ENCODE assay signal across 8 mouse cellular contexts in genomic region chr3:116966225-116966624, GRCm38 (mm10). TPM values are rescaled to one million over a fixed set of nuclear protein-coding genes. Genes with fewer than 3 reads are reported as not detected.
DNase-seq lines count a peak whose midpoint lies in the region; ATAC-seq and TF ChIP-seq lines count a peak whose summit lies in the region.

No protein-coding gene starts in this region.

- TF ChIP-seq CTCF in lung, embryonic 14.5 days (IDR thresholded peaks at IDR 0.05; ENCODE audit: low read depth) = peak; percentile 61
- peak; percentile 21; the same call in 1 of the 2 replicates for TF ChIP-seq CTCF in small intestine, adult 2 months (IDR thresholded peaks at IDR 0.05; ENCODE audit: extremely low read depth, insufficient read length, insufficient replicate concordance, low read depth, low read length)

- 31% methylated on average over 4 of the region's 4 CpGs for WGBS in liver, embryonic 11.5 days
- WGBS in heart, embryonic 13.5 days = 18% methylated on average over 4 of the region's 4 CpGs
- 34% methylated on average over 4 of the region's 4 CpGs for WGBS in kidney, embryonic 15.5 days
- 26% methylated on average over 4 of the region's 4 CpGs for WGBS in lung, embryonic 14.5 days
- WGBS in small intestine, adult 2 months = 14% methylated on average over 4 of the region's 4 CpGs

- TF ChIP-seq POLR2A in small intestine, adult 2 months (IDR thresholded peaks at IDR 0.05; ENCODE audit: low read depth, low read length) = no peak

- H3K4me2 ChIP-seq in liver, embryonic 11.5 days = no peak overlapping the region
- H3K4me2 ChIP-seq in heart, embryonic 13.5 days = peak overlapping the region; percentile 76
- H3K4me2 ChIP-seq in kidney, embryonic 15.5 days = no peak overlapping the region
- H3K4me2 ChIP-seq in lung, embryonic 14.5 days = no peak overlapping the region

- ATAC-seq in liver, embryonic 11.5 days (replicated peaks; ENCODE audit: low FRiP score) = peak; percentile 56; the same call in 1 of the 2 replicates
- 0 out of 2 replicates have a peak, but pooled peaks have one; percentile 51 for ATAC-seq in heart, embryonic 13.5 days (ENCODE audit: extremely low read depth, insufficient number of reproducible peaks, low FRiP score, low TSS enrichment)
- ATAC-seq in kidney, embryonic 15.5 days (replicated peaks; ENCODE audit: low FRiP score) = peak; percentile 90
- ATAC-seq in lung, embryonic 14.5 days (ENCODE audit: insufficient read depth) = peak; percentile 81; the same call in 1 of the 2 replicates
- ATAC-seq in cerebellum, adult (ENCODE audit: insufficient number of reproducible peaks, low FRiP score, low TSS enrichment) = no peak

- H3K27ac ChIP-seq in liver, embryonic 11.5 days (ENCODE audit: low read depth, low read length) = no peak overlapping the region
- peak overlapping the region; percentile 74 for H3K27ac ChIP-seq in heart, embryonic 13.5 days (replicated peaks)
- H3K27ac ChIP-seq in kidney, embryonic 15.5 days = no peak overlapping the region
- H3K27ac ChIP-seq in lung, embryonic 14.5 days (ENCODE audit: low read depth) = no peak overlapping the region
- H3K27ac ChIP-seq in small intestine, adult 2 months (ENCODE audit: insufficient read depth, low read depth, low read length) = no peak overlapping the region

- no peaks in the 10 kb centered on the region for H3K9me3 ChIP-seq in liver, embryonic 11.5 days (ENCODE audit: control insufficient read depth, low read length)
- H3K9me3 ChIP-seq in heart, embryonic 13.5 days = no peaks in the 10 kb centered on the region
- no peaks in the 10 kb centered on the region for H3K9me3 ChIP-seq in kidney, embryonic 15.5 days (replicated peaks)
- H3K9me3 ChIP-seq in lung, embryonic 14.5 days (ENCODE audit: low read depth, low read length) = no peaks in the 10 kb centered on the region

- H3K27me3 ChIP-seq in liver, embryonic 11.5 days (replicated peaks; ENCODE audit: control insufficient read depth, insufficient read depth, low read length) = no peaks in the 10 kb centered on the region
- no peaks in the 10 kb centered on the region for H3K27me3 ChIP-seq in heart, embryonic 13.5 days (replicated peaks)
- no peaks in the 10 kb centered on the region for H3K27me3 ChIP-seq in kidney, embryonic 15.5 days
- no peaks in the 10 kb centered on the region for H3K27me3 ChIP-seq in lung, embryonic 14.5 days (ENCODE audit: insufficient read depth, low read length)
- no peaks in the 10 kb centered on the region; the same call in 1 of the 2 replicates for H3K27me3 ChIP-seq in small intestine, adult 2 months (ENCODE audit: control insufficient read depth, insufficient read depth, low read length)

- DNase-seq in liver, embryonic 11.5 days (ENCODE audit: low spot score) = no peak
- DNase-seq in liver = no peak
- peak; percentile 80 for DNase-seq in embryo, embryonic 10 days (ENCODE audit: low spot score)
- peak; percentile 77 for DNase-seq in lung, embryonic 14.5 days

- no peak overlapping the region for H3K9ac ChIP-seq in liver, embryonic 11.5 days (ENCODE audit: low read depth, low read length)
- H3K9ac ChIP-seq in heart, embryonic 13.5 days = no peak overlapping the region
- no peak overlapping the region for H3K9ac ChIP-seq in kidney, embryonic 15.5 days
- H3K9ac ChIP-seq in lung, embryonic 14.5 days = no peak overlapping the region

- H3K36me3 ChIP-seq in liver, embryonic 11.5 days (ENCODE audit: control insufficient read depth, insufficient read depth, low read length) = no peaks in the 10 kb centered on the region
- no peaks in the 10 kb centered on the region for H3K36me3 ChIP-seq in heart, embryonic 13.5 days
- no peaks in the 10 kb centered on the region for H3K36me3 ChIP-seq in kidney, embryonic 15.5 days
- no peaks in the 10 kb centered on the region for H3K36me3 ChIP-seq in lung, embryonic 14.5 days (ENCODE audit: insufficient read depth)
- no peaks in the 10 kb centered on the region for H3K36me3 ChIP-seq in small intestine, adult 2 months (ENCODE audit: control insufficient read depth, insufficient read depth, low read length)

- H3K4me1 ChIP-seq in liver, embryonic 11.5 days (replicated peaks; ENCODE audit: control insufficient read depth, insufficient read depth, low read length) = no peaks in the 10 kb centered on the region
- peaks cover 14% of the 10 kb centered on the region; the same call in 1 of the 2 replicates for H3K4me1 ChIP-seq in heart, embryonic 13.5 days
- H3K4me1 ChIP-seq in kidney, embryonic 15.5 days = peaks cover 12% of the 10 kb centered on the region
- H3K4me1 ChIP-seq in lung, embryonic 14.5 days (ENCODE audit: insufficient read depth) = 0 out of 2 replicates have a peak, but pooled peaks cover 5% of the 10 kb centered on the region
- H3K4me1 ChIP-seq in small intestine, adult 2 months (ENCODE audit: control insufficient read depth, insufficient read depth, insufficient read length, low read length) = no peaks in the 10 kb centered on the region

- H3K4me3 ChIP-seq in liver, embryonic 11.5 days (ENCODE audit: low read depth, low read length) = no peak overlapping the region
- peak overlapping the region; percentile 60 for H3K4me3 ChIP-seq in heart, embryonic 13.5 days
- no peak overlapping the region for H3K4me3 ChIP-seq in kidney, embryonic 15.5 days (replicated peaks)
- 0 out of 2 replicates have a peak overlapping the region, but pooled peaks have one; percentile 11 for H3K4me3 ChIP-seq in lung, embryonic 14.5 days (ENCODE audit: low read depth, low read length)
- no peak overlapping the region for H3K4me3 ChIP-seq in small intestine, adult 2 months (ENCODE audit: low read depth, low read length)

RNA-seq across cellular contexts. Expression of gene 4930455H04Rik, which starts 1.8 kb away (rescaled TPM):
- polyA plus RNA-seq in liver, embryonic 11.5 days (2014; fragmentation: Nextera tagmentation; extraction: Ambion mirVana) = not detected in 2 replicates
- not detected in 2 replicates for polyA plus RNA-seq in heart, embryonic 13.5 days (2015; fragmentation: Nextera tagmentation; extraction: Ambion mirVana)
- polyA plus RNA-seq in kidney, embryonic 15.5 days (2015; fragmentation: Nextera tagmentation; extraction: Ambion mirVana) = not detected in 2 replicates
- polyA plus RNA-seq in lung, embryonic 14.5 days (2014; fragmentation: Nextera tagmentation; extraction: Ambion mirVana) = not detected in 2 replicates
- polyA plus RNA-seq in small intestine, adult 2 months (2012; rRNA removed) = not detected in 2 replicates

RNA-seq across cellular contexts. Expression of gene Palmd, which starts 2.6 kb away (rescaled TPM):
- 4.6 and 4.8 TPM in 2 replicates for polyA plus RNA-seq in liver, embryonic 11.5 days (2014; fragmentation: Nextera tagmentation; extraction: Ambion mirVana)
- 13.2 and 13.6 TPM in 2 replicates for polyA plus RNA-seq in heart, embryonic 13.5 days (2015; fragmentation: Nextera tagmentation; extraction: Ambion mirVana)
- 2.6 and 2.9 TPM in 2 replicates for polyA plus RNA-seq in kidney, embryonic 15.5 days (2015; fragmentation: Nextera tagmentation; extraction: Ambion mirVana)
- 4.9 and 7.2 TPM in 2 replicates for polyA plus RNA-seq in lung, embryonic 14.5 days (2014; fragmentation: Nextera tagmentation; extraction: Ambion mirVana)
- polyA plus RNA-seq in small intestine, adult 2 months (2012; rRNA removed) = 0.11 and 0.38 TPM in 2 replicates

Comparison
In these comparisons a context has a peak if more than half of its experiments do, and no peak if none do; other contexts are left out.
1. DNase-seq: peak in embryo, embryonic 10 days (single experiment) and lung, embryonic 14.5 days (single experiment); none in liver, embryonic 11.5 days (single experiment) and liver (single experiment).
2. H3K4me3 ChIP-seq: peak in heart, embryonic 13.5 days (single experiment) and lung, embryonic 14.5 days (single experiment); none in liver, embryonic 11.5 days (single experiment), kidney, embryonic 15.5 days (single experiment) and small intestine, adult 2 months (single experiment).